Mouse (Mus musculus) intestine, postnatal 0 days (tissue): ENCODE measurements around the gene Ykt6. TPM values are rescaled to one million over a fixed set of nuclear protein-coding genes. Genes with fewer than 3 reads are reported as not detected.
"Not testable (repeated sequence)": the region's sequence is repeated elsewhere in the genome, so short reads cannot be mapped to it uniquely, and the experiment has no call there.

ENCODE experiments used
- ATAC-seq: fragments of 200-750 bp; cut with Nextera tagmentation; 2 replicates; pipeline ENCODE4 v1.8.0; 2017; ENCODE audit warnings: mild to moderate bottlenecking, moderate TSS enrichment, moderate library complexity
- H3K27ac ChIP-seq: fragments of 300-500 bp; sonication (generic); 2 replicates; pipeline ENCODE4 v1.5.1; 2014; ENCODE audit warnings: mild to moderate bottlenecking, low read depth, low read length, moderate library complexity
- H3K27me3 ChIP-seq: fragments of 300-500 bp; sonication (generic); replicated peaks from 2 replicates; pipeline ENCODE4 v1.6.1; 2014; ENCODE audit warnings: low read length, mixed read lengths; ENCODE audit not compliant: control insufficient read depth, insufficient read depth
- H3K36me3 ChIP-seq: fragments of 300-500 bp; sonication (generic); 2 replicates; pipeline ENCODE4 v1.6.1; 2014; ENCODE audit warnings: mild to moderate bottlenecking, moderate library complexity; ENCODE audit not compliant: control insufficient read depth, insufficient read depth
- H3K4me1 ChIP-seq: fragments of 300-500 bp; sonication (generic); replicated peaks from 2 replicates; pipeline ENCODE4 v1.6.1; 2014; ENCODE audit warnings: antibody characterized with exemption, low read length, mixed read lengths; ENCODE audit not compliant: control insufficient read depth, insufficient read depth
- H3K4me2 ChIP-seq: fragments of 300-500 bp; sonication (generic); replicated peaks from 2 replicates; pipeline ENCODE4 v1.6.1; 2014; ENCODE audit warnings: low read depth, mild to moderate bottlenecking, moderate library complexity
- H3K4me3 ChIP-seq: fragments of 300-500 bp; sonication (generic); 2 replicates; pipeline ENCODE4 v1.5.1; 2014; ENCODE audit warnings: low read depth, low read length
- H3K9ac ChIP-seq: fragments of 300-500 bp; sonication (generic); 2 replicates; pipeline ENCODE4 v1.6.1; 2014; ENCODE audit warnings: mild to moderate bottlenecking, low read depth, low read length
- H3K9me3 ChIP-seq: fragments of 300-500 bp; sonication (generic); 2 replicates; pipeline ENCODE4 v1.6.1; 2016; ENCODE audit warnings: mixed run types; ENCODE audit not compliant: control insufficient read depth
- CTCF ChIP-seq: sonication (generic); IDR thresholded peaks from 2 replicates; pipeline ENCODE4 v1.5.1; 2016; ENCODE audit warnings: low read depth, mild to moderate bottlenecking, control low read depth, antibody characterized with exemption, moderate library complexity
- WGBS: fragments of 180-500 bp; shearing (Covaris S2); extraction: QIAGEN DNeasy Blood & Tissue Kit; methylation state at CpG from one replicate; pipeline ENCODE4 v1.1.7; 2014; 5-methylcytosine and 5-hydroxymethylcytosine counted together
- polyA plus RNA-seq: library from polyadenylated mRNA; unstranded; fragments of >200 nt; fragmentation: Nextera tagmentation; extraction: Ambion mirVana; gene quantifications from 2 replicates; pipeline ENCODE4 v1.2.1, GENCODE M21; 2015

The Ykt6 gene
- polyA plus RNA-seq, 1 experiment from 2014 or later: 53.8 TPM

- no peak overlapping the region for H3K27ac ChIP-seq
- no peaks in the 10 kb centered on the region for H3K36me3 ChIP-seq
- H3K4me1 ChIP-seq: no peaks in the 10 kb centered on the region
- no peak overlapping the region for H3K9ac ChIP-seq
- WGBS: 34% methylated on average over 14 of the region's 17 CpGs
- no peak overlapping the region for H3K4me3 ChIP-seq
- no peaks in the 10 kb centered on the region for H3K27me3 ChIP-seq
- no peak for TF ChIP-seq CTCF
- no peaks in the 10 kb centered on the region for H3K9me3 ChIP-seq
- ATAC-seq: no peak
- no peak overlapping the region; the same call in 1 of the 2 replicates for H3K4me2 ChIP-seq
Measured at GRCm38 (mm10) chr11:5920323-5920960, 35.1 kb upstream of the Ykt6 start.

GRCm38 (mm10) chr11:5924699-5925098 is 30.8 kb upstream of the Ykt6 start:
- 68% methylated on average over 8 of the region's 8 CpGs for WGBS
- no peaks in the 10 kb centered on the region for H3K4me1 ChIP-seq
- H3K9ac ChIP-seq: no peak overlapping the region
- H3K36me3 ChIP-seq: no peaks in the 10 kb centered on the region
- H3K4me3 ChIP-seq: no peak overlapping the region
- H3K4me2 ChIP-seq: no peak overlapping the region
- no peak for ATAC-seq
- H3K27me3 ChIP-seq: no peaks in the 10 kb centered on the region
- no peaks in the 10 kb centered on the region for H3K9me3 ChIP-seq
- no peak overlapping the region for H3K27ac ChIP-seq
- TF ChIP-seq CTCF: no peak

- Histone ChIP-seq H3K4me3 (no peak overlapping the region), H3K4me2 (no peak overlapping the region), H3K36me3 (no peaks in the 10 kb centered on the region), H3K27me3 (no peaks in the 10 kb centered on the region), H3K4me1 (no peaks in the 10 kb centered on the region), H3K9me3 (no peaks in the 10 kb centered on the region), H3K9ac (no peak overlapping the region), H3K27ac (no peak overlapping the region)
- no peak for ATAC-seq
- TF ChIP-seq CTCF: no peak
- WGBS: 66% methylated on average over 3 of the region's 3 CpGs
Measured at GRCm38 (mm10) chr11:5926696-5927220, 28.7 kb upstream of the Ykt6 start.

- 81% methylated on average over 1 of the region's 1 CpGs for WGBS
- H3K4me2 ChIP-seq: no peak overlapping the region
- no peaks in the 10 kb centered on the region for H3K27me3 ChIP-seq
Measured at GRCm38 (mm10) chr11:5930578-5930977, 24.9 kb upstream of the Ykt6 start.

GRCm38 (mm10) chr11:5931947-5932346 is 23.5 kb upstream of the Ykt6 start:
- H3K4me3 ChIP-seq, H3K9ac ChIP-seq, H3K9me3 ChIP-seq, H3K4me1 ChIP-seq, H3K36me3 ChIP-seq, ATAC-seq, H3K4me2 ChIP-seq, H3K27ac ChIP-seq, H3K27me3 ChIP-seq: not testable (repeated sequence)
- TF ChIP-seq CTCF: peak; percentile 56
- WGBS: 89% methylated on average over 6 of the region's 6 CpGs

More at GRCm38 (mm10) chr11:5930578-5930977, 24.9 kb upstream of the Ykt6 start:
- Histone ChIP-seq H3K9me3 (no peaks in the 10 kb centered on the region), H3K9ac (no peak overlapping the region), H3K36me3 (no peaks in the 10 kb centered on the region), H3K4me1 (no peaks in the 10 kb centered on the region), H3K27ac (no peak overlapping the region), H3K4me3 (no peak overlapping the region)
- no peak for ATAC-seq
- no peak for TF ChIP-seq CTCF

GRCm38 (mm10) chr11:5934531-5934930 is 21.0 kb upstream of the Ykt6 start:
- not testable (repeated sequence) for H3K27me3 ChIP-seq, H3K9ac ChIP-seq, H3K4me1 ChIP-seq, H3K9me3 ChIP-seq, H3K36me3 ChIP-seq, H3K4me2 ChIP-seq, H3K27ac ChIP-seq, ATAC-seq, H3K4me3 ChIP-seq
- 90% methylated on average over 11 of the region's 11 CpGs for WGBS
